ENCODE assay signal across 10 mouse cellular contexts in the genomic region with DNA sequence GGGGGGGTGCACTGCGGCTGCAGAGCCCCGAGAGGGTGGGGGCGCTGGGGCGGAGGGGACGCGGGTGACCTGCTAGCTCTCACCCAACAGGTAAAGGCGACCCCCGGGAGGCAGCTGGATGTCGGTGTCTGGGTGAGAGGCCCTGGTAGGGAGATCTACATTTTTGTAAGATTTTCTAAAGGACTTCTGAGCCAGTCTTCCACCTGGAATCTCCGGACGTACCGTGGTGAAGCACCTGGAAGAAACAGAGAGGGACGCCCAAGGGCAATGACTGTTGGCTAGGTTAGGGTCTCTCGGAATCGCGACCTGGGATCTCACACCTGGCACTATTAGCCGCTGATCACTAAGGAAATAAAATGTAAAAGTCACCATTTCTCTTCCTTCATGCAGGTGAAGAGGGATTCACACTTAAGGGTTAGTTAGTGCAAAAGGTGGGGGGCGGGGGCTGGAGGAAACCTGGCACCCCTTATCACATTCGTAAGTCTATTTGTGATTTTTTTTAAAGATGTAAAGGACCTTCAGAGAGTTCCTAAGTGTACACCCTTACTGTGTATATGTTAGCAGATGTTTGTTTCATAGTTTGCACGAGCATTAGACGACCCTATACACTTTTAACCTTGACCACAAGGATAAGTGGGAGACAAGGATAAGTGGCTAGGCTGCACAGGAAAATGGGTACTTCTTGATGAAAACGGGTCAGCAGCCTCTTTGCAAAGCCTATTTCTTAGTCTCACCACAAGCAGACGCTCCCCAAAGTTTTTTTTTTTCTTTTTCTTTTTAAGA. TPM values are rescaled to one million over a fixed set of nuclear protein-coding genes. Genes with fewer than 3 reads are reported as not detected.
DNase-seq lines count a peak whose midpoint lies in the region; ATAC-seq and TF ChIP-seq lines count a peak whose summit lies in the region.
"Had no signal": no experiment of that assay in that cellular context is flagged by ENCODE, and none has a peak within 500 bp of the region (broad histone marks: within the 10 kb centered on the region; RNA-seq: fewer than 3 reads in every experiment).

No protein-coding gene starts in this region.

- peak overlapping the region; percentile 79 for H3K9ac ChIP-seq in heart, embryonic 15.5 days
- H3K9ac ChIP-seq in heart, postnatal 0 days (replicated peaks; ENCODE audit: low read depth, low read length): peak overlapping the region; percentile 80
- H3K9ac ChIP-seq in liver, postnatal 0 days (replicated peaks): peak overlapping the region; percentile 67; the same call in 1 of the 2 replicates

- no peak for TF ChIP-seq CTCF in bone marrow macrophage, adult 2 months (IDR thresholded peaks at IDR 0.05; ENCODE audit: low read depth, low read length)
- TF ChIP-seq CTCF in heart, postnatal 0 days (IDR thresholded peaks at IDR 0.05; ENCODE audit: low read depth): no peak
- no peak for TF ChIP-seq CTCF in liver, postnatal 0 days (IDR thresholded peaks at IDR 0.05; ENCODE audit: low read depth)

- peaks cover 17% of the 10 kb centered on the region for H3K27me3 ChIP-seq in heart, embryonic 15.5 days
- peaks cover 11% of the 10 kb centered on the region for H3K27me3 ChIP-seq in heart, postnatal 0 days (ENCODE audit: control insufficient read depth, insufficient read depth, low read length)
- peaks cover 36% of the 10 kb centered on the region for H3K27me3 ChIP-seq in liver, postnatal 0 days (ENCODE audit: insufficient read depth, low read length)

- no peaks in the 10 kb centered on the region for H3K9me3 ChIP-seq in heart, embryonic 15.5 days (replicated peaks)
- H3K9me3 ChIP-seq in heart, postnatal 0 days (replicated peaks; ENCODE audit: control insufficient read depth, low read length): no peaks in the 10 kb centered on the region
- H3K9me3 ChIP-seq in liver, postnatal 0 days (ENCODE audit: low read length): no peaks in the 10 kb centered on the region

- no peak for TF ChIP-seq POLR2A in bone marrow macrophage, adult 2 months (IDR thresholded peaks at IDR 0.05; ENCODE audit: borderline replicate concordance, low read depth, low read length)

- peak overlapping the region; percentile 81 for H3K4me3 ChIP-seq in heart, embryonic 15.5 days
- H3K4me3 ChIP-seq in bone marrow macrophage, adult 2 months (ENCODE audit: insufficient read depth, low read length): peak overlapping the region; percentile 61; the same call in 1 of the 2 replicates
- H3K4me3 ChIP-seq in heart, postnatal 0 days (ENCODE audit: low read depth, low read length): peak overlapping the region; percentile 78
- H3K4me3 ChIP-seq in liver, postnatal 0 days (ENCODE audit: low read depth, low read length): peak overlapping the region; percentile 59

- ATAC-seq in heart, embryonic 15.5 days (replicated peaks; ENCODE audit: insufficient number of reproducible peaks, insufficient read depth, low FRiP score, low read depth): no peak
- ATAC-seq in heart, postnatal 0 days (ENCODE audit: insufficient read depth, low read depth): no peak
- ATAC-seq in liver, postnatal 0 days: no peak; the same call in 1 of the 2 replicates

- intact Hi-C loops in heart, postnatal 14 days (cut with DNase I): loop anchor here (1.0 to 10.0 kb wide), 5 partner anchors 89 to 976 kb away; no protein-coding TSS in a partner anchor

- WGBS in heart, embryonic 15.5 days: 2% methylated on average over 23 of the region's 23 CpGs
- WGBS in heart, postnatal 0 days: 2% methylated on average over 19 of the region's 23 CpGs
- WGBS in liver, postnatal 0 days (ENCODE audit: insufficient replicate concordance): 4% methylated on average over 19 of the region's 23 CpGs

- DNase-seq in heart, postnatal 14 days: no peak
- no peak for DNase-seq in heart, postnatal 0 days (ENCODE audit: low spot score)
- no peak for DNase-seq in liver, postnatal 0 days
- DNase-seq in thymus, postnatal 4 days: no peak
- DNase-seq in urinary bladder, postnatal 14 days (ENCODE audit: low spot score): no peak
- DNase-seq in cerebellum, adult 11-12 months: no peak

- H3K36me3 ChIP-seq in heart, embryonic 15.5 days: peaks cover 5% of the 10 kb centered on the region; the same call in 1 of the 2 replicates
- H3K36me3 ChIP-seq in heart, postnatal 0 days (replicated peaks; ENCODE audit: control insufficient read depth, insufficient read depth, low read length): no peaks in the 10 kb centered on the region
- no peaks in the 10 kb centered on the region for H3K36me3 ChIP-seq in liver, postnatal 0 days (replicated peaks; ENCODE audit: insufficient read depth, low read length)

- peak overlapping the region; percentile 99 for H3K27ac ChIP-seq in heart, embryonic 15.5 days
- H3K27ac ChIP-seq in bone marrow macrophage, adult 2 months (ENCODE audit: insufficient read depth, low read depth, low read length): no peak overlapping the region
- H3K27ac ChIP-seq in heart, postnatal 0 days (ENCODE audit: low read depth): peak overlapping the region; percentile 95
- peak overlapping the region; percentile 79 for H3K27ac ChIP-seq in liver, postnatal 0 days (ENCODE audit: low read depth)

- H3K4me1 ChIP-seq in heart, embryonic 15.5 days (replicated peaks): peaks cover 43% of the 10 kb centered on the region
- H3K4me1 ChIP-seq in bone marrow macrophage, adult 2 months (ENCODE audit: control insufficient read depth, insufficient read depth, low read length): no peaks in the 10 kb centered on the region
- H3K4me1 ChIP-seq in heart, postnatal 0 days (ENCODE audit: control insufficient read depth, insufficient read depth): peaks cover 19% of the 10 kb centered on the region; the same call in 1 of the 2 replicates
- H3K4me1 ChIP-seq in liver, postnatal 0 days (ENCODE audit: insufficient read depth): peaks cover 17% of the 10 kb centered on the region

- TF ChIP-seq EP300 in heart, postnatal 0 days (IDR thresholded peaks at IDR 0.05; ENCODE audit: low read depth): no peak
- no peak for TF ChIP-seq EP300 in liver, postnatal 0 days (IDR thresholded peaks at IDR 0.05; ENCODE audit: low read depth)

- peak overlapping the region; percentile 85 for H3K4me2 ChIP-seq in heart, embryonic 15.5 days
- peak overlapping the region; percentile 90 for H3K4me2 ChIP-seq in heart, postnatal 0 days (ENCODE audit: low read depth, low read length)
- H3K4me2 ChIP-seq in liver, postnatal 0 days (ENCODE audit: low read depth, low read length): peak overlapping the region; percentile 82

RNA-seq across cellular contexts. Expression of a gene that starts 0.9 kb away (rescaled TPM):
- 9.1 and 9.3 TPM in 2 replicates for polyA plus RNA-seq in heart, embryonic 15.5 days (2015; fragmentation: Nextera tagmentation; extraction: Ambion mirVana)
- total RNA-seq in heart, postnatal 14 days (2021): 10 to 100 TPM; 37.5 to 38.0 TPM
- 0.12 and 0.16 TPM in 2 replicates for polyA plus RNA-seq in bone marrow macrophage, adult 2 months (2012; ENCODE audit: insufficient read depth, insufficient read length, missing spikeins)
- total RNA-seq in heart, postnatal 0 days (2014; rRNA removed; ENCODE audit: low replicate concordance): 40.0 and 66.6 TPM in 2 replicates
- 4.4 and 4.7 TPM in 2 replicates for polyA plus RNA-seq in heart, postnatal 0 days (2015; fragmentation: Nextera tagmentation; extraction: Ambion mirVana)
- 1.2 and 1.4 TPM in 2 replicates for polyA plus RNA-seq in liver, postnatal 0 days (2015; fragmentation: Nextera tagmentation; extraction: Ambion mirVana)
- total RNA-seq: megakaryocyte progenitor cell, adult 5-6 weeks; MEL had no signal

RNA-seq across cellular contexts. Expression of a gene that starts 24.1 kb away (rescaled TPM):
- 7.6 and 9.7 TPM in 2 replicates for polyA plus RNA-seq in heart, embryonic 15.5 days (2015; fragmentation: Nextera tagmentation; extraction: Ambion mirVana)
- total RNA-seq in heart, postnatal 14 days (2021): 10 to 100 TPM; 10.1 to 11.5 TPM
- polyA plus RNA-seq in bone marrow macrophage, adult 2 months (2012; ENCODE audit: insufficient read depth, insufficient read length, missing spikeins): 23.4 and 24.6 TPM in 2 replicates
- 10.7 and 13.2 TPM in 2 replicates for total RNA-seq in heart, postnatal 0 days (2014; rRNA removed; ENCODE audit: low replicate concordance)
- polyA plus RNA-seq in heart, postnatal 0 days (2015; fragmentation: Nextera tagmentation; extraction: Ambion mirVana): 5.5 and 6.6 TPM in 2 replicates
- polyA plus RNA-seq in liver, postnatal 0 days (2015; fragmentation: Nextera tagmentation; extraction: Ambion mirVana): 4.7 and 5.9 TPM in 2 replicates

RNA-seq across cellular contexts. Expression of a gene that starts 59.2 kb away (rescaled TPM):
- polyA plus RNA-seq in heart, embryonic 15.5 days (2015; fragmentation: Nextera tagmentation; extraction: Ambion mirVana): 27.1 and 29.3 TPM in 2 replicates
- total RNA-seq in heart, postnatal 14 days (2021): not detected
- polyA plus RNA-seq in bone marrow macrophage, adult 2 months (2012; ENCODE audit: insufficient read depth, insufficient read length, missing spikeins): not detected in 2 replicates
- total RNA-seq in heart, postnatal 0 days (2014; rRNA removed; ENCODE audit: low replicate concordance): not detected in 2 replicates
- polyA plus RNA-seq in heart, postnatal 0 days (2015; fragmentation: Nextera tagmentation; extraction: Ambion mirVana): 15.6 and 17.1 TPM in 2 replicates
- polyA plus RNA-seq in liver, postnatal 0 days (2015; fragmentation: Nextera tagmentation; extraction: Ambion mirVana): 3.4 and 3.9 TPM in 2 replicates
- total RNA-seq: megakaryocyte progenitor cell, adult 5-6 weeks; MEL had no signal
